Mouse (Mus musculus): ENCODE results near the gene Odr4. TPM values are rescaled to one million over a fixed set of nuclear protein-coding genes. Genes with fewer than 3 reads are reported as not detected.

Odr4 gene
- total RNA-seq, 2 experiments from 2014 or later: 19.7 to 22.8 TPM

Other genes with a start within 250 kb of the Odr4 start
- not detected for gene Pdc, start 73.7 kb downstream of the Odr4 start, total RNA-seq (2021)
- gene Tpr, start 242 bp downstream of the Odr4 start, total RNA-seq (2021): 100 to 1,000 TPM; 123 to 126 TPM
- gene Prg4, start 73.1 kb upstream of the Odr4 start, total RNA-seq (2021): 10 to 100 TPM; 11.9 to 13.9 TPM